Mouse (Mus musculus): ENCODE results near the gene Capn12.

DNA sequence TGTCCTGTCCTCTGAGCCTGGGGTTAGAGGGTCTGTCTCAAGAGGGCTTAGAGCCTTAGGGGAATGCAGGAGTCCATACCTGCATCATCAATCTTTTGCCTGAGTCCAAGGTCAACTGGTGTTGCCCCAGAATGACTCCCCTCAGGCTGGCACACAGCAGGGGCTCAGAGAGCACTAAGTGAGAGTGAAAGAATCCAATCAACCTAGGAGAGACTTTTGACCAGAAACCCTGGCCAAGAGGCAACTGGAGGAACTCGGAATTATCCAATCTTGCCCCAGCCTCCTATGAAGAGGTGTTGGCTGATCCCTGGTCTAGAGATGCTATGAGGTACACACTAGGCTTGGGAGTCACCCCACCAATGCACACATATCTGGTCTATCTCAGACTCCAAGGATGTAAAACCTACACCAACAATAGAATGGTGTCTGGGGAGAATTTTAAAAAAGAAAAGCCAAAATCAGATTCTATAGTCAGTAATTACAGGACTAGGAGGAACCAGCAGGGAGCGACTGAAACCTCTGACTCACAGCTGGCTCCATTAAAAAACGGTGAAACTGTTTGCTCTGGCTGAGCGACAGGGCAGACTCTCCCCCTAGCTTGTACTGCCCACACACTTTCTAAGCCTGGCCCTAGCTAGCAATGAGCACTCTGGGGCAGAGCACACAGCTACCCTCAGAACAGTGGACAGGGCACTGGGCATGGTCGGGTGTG is 49.3 kb downstream of the Capn12 start:
- no peak for TF ChIP-seq POLR2A (IDR thresholded peaks at IDR 0.05; ENCODE audit: extremely low read depth, insufficient read depth, low read length)
- TF ChIP-seq CTCF (IDR thresholded peaks at IDR 0.05; ENCODE audit: low read depth, low read length) = no peak

Data from liver, adult 2 months (tissue).